Mouse (Mus musculus) urinary bladder, postnatal 14 days (tissue): ENCODE measurements at regions not wholly inside any gene's neighbourhood (a gene's known extent, or its start where the extent isn't known, plus 50 kb on each side); places are given as distances from the start of the nearest gene placed in this dataset.
A peak's percentile ranks its signal among the peaks of the same experiment; 100 is the strongest.

ENCODE experiments used
- DNase-seq: peaks from one replicate; pipeline ENCODE4 v3.0.0; 2021; ENCODE audit warnings: low spot score

GRCm38 (mm10) chr2:56997500-56997899 is 126.3 kb downstream of the Nr4a2 start:
- DNase-seq: no peak

GRCm38 (mm10) chr2:56992851-56993250 is 131.0 kb downstream of the Nr4a2 start:
- DNase-seq: peak; percentile 16

GRCm38 (mm10) chr2:56991821-56992220 is 132.0 kb downstream of the Nr4a2 start:
- no peak for DNase-seq

GRCm38 (mm10) chr2:56990768-56991167 is 133.0 kb downstream of the Nr4a2 start:
- no peak for DNase-seq

- peak; percentile 54 for DNase-seq
Measured at GRCm38 (mm10) chr2:56983167-56983566, 140.6 kb downstream of the Nr4a2 start.

GRCm38 (mm10) chr2:56980601-56981000 is 143.2 kb downstream of the Nr4a2 start:
- DNase-seq: no peak

GRCm38 (mm10) chr2:56975680-56976079 is 148.1 kb downstream of the Nr4a2 start:
- DNase-seq: no peak

- no peak for DNase-seq
Measured at GRCm38 (mm10) chr2:56963937-56964695, 159.7 kb downstream of the Nr4a2 start.

GRCm38 (mm10) chr2:56959695-56960094 is 164.1 kb downstream of the Nr4a2 start:
- DNase-seq: no peak

GRCm38 (mm10) chr2:56953337-56953736 is 170.5 kb downstream of the Nr4a2 start:
- no peak for DNase-seq

- no peak for DNase-seq
Measured at GRCm38 (mm10) chr2:56912531-56912930, 211.3 kb downstream of the Nr4a2 start.

- no peak for DNase-seq
Measured at GRCm38 (mm10) chr2:56909096-56909865, 214.5 kb downstream of the Nr4a2 start.

GRCm38 (mm10) chr2:56885181-56885580 is 238.6 kb downstream of the Nr4a2 start:
- DNase-seq: no peak

GRCm38 (mm10) chr2:56860776-56861175 is 263.0 kb downstream of the Nr4a2 start:
- DNase-seq: no peak

GRCm38 (mm10) chr2:56820551-56820950 is 303.3 kb downstream of the Nr4a2 start:
- DNase-seq: no peak

- no peak for DNase-seq
Measured at GRCm38 (mm10) chr2:56784808-56785207, 339.0 kb downstream of the Nr4a2 start.
